Mouse (Mus musculus) left cerebral cortex, adult 11 months (tissue): ENCODE results near the gene Rhebl1.

Experiments
- DNase-seq: peaks from one replicate; pipeline ENCODE4 v3.0.0; 2022; ENCODE audit warnings: low spot score

Gene Rhebl1

GRCm38 (mm10) chr15:98849956-98850600 is 44.3 kb downstream of the Rhebl1 start:
- DNase-seq: no peak

DNA sequence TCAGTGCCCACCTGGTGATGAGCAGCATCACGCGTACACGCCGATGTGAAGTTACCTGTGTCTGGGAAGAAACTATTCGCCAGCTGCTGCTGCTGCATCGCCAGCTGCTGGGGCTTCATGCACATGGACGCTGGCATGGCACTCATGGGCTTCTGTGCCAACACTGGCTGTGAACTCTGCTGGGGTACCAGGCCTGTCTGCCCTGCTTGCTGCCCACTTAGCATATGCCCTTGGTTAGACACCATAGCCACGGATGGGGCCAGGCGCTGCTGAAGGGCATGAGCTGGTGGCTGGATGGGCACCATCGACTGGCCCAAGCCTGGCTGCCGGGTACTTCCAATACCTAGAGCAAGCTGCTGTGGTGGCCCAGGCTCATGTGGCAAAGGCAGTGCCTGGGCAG is 45.2 kb downstream of the Rhebl1 start:
- DNase-seq: no peak

- no peak for DNase-seq
These were observed 48.2 kb downstream of the Rhebl1 start for GRCm38 (mm10) chr15:98846140-98846539.

DNA sequence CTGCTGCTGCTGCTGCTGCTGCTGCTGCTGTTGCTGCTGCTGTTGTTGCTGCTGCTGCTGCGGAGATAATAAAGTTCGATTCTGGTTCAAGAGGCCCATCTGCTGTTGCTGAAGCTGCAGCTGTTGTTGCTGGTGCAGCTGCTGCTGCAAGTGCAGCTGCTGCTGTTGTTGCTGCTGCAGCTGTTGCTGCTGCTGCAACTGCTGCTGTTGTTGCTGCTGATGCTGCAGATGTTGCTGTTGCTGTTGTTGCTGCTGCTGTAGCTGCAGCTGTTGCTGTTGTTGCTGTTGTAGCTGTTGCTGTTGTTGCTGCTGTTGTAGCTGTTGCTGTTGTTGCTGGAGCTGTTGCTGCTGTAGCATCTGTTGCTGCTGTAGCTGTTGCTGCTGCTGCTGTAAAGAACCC is 49.2 kb downstream of the Rhebl1 start:
- DNase-seq: no peak

DNA sequence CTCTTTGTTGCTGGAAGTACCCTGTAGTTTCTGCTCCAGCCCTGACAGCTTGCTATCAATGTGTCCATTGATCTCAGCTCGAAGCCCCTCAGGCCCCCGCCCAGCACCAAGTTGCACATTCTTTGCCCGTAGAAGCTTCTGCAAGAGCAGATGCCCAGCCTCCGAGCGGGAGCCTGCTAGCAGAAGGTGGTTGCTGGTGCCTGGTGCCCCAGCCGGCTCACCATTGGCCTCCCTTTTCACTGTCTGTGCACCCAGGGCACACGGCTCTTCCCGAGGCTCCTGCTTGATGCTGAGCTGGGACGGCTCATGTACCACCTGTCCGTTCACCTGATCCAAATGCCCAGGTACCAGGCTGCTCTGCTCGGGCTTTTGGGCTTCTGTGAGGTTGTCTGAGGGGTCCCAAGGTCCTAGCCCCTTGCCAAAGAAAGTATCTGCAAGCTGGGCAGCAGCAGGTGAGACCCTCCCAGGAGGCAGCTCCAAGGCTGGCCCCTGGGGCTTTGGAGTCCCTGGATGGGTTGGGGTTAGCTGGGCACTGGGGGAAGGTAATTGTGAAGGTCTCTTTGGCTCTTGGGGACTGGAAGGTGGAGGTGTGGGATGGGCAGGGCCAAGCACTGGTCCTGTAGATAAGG is 50.6 kb downstream of the Rhebl1 start:
- no peak for DNase-seq

DNA sequence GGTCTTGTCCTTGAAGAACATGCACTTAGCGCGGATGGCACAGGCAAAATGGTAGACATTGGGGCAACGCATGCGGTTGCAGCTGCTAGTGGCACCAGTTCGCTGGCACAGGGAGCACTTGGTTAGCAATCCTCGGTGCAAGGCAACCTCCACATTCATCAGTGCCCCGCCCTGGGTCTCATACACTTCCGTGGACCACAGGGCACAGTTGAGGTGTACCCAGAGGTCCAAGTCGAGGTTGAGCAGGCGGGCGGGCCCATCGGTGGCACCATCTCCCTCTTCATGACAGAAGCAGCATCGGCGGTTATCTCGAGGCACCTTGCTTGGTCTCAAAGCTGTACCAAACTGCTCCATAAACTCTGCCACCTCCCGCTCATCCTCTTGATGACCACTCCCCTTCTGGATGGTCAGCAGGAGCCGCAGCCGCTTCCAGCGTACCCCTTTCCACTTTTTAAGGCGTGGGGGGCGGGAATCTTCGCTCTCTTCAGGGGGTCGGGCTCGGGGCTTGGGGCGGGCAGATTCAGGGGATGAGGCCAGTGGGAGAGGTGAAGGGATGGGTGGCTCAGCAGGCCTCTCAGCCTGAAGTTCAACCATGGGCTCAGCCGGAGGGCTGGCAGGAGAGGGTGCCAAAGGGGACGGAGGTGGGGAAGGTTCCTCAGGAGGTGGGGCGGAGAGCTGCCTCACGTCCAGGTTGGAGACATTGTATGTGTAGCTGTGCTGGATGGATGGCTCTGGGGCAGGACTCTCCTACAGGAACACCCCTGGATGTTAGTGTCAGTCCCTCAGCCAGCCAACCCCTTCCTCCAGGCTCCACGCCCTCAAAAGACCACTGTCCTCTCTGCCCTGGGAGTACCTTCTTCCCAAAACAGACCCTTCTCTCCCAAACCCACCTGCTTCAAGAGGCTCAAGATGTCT is 54.4 kb downstream of the Rhebl1 start:
- DNase-seq: no peak

GRCm38 (mm10) chr15:98839161-98839560 is 55.2 kb downstream of the Rhebl1 start:
- no peak for DNase-seq

DNA sequence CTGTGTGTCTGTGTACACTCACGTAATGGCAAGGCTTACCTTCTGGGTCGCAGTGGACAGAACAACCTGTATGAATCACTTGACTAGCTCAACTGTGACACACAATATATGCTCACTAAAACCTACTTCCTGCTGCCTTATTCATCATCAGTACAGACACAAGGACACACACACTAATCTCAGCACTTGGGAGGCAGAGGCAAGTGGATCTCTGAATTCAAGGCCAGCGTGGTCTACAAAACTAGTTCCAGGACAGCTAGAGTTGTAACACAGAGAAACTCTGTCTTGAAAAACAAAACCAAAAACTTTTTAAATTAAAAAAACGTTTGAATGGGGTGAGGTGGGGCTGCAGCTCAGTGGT is 56.6 kb downstream of the Rhebl1 start:
- no peak for DNase-seq

DNA sequence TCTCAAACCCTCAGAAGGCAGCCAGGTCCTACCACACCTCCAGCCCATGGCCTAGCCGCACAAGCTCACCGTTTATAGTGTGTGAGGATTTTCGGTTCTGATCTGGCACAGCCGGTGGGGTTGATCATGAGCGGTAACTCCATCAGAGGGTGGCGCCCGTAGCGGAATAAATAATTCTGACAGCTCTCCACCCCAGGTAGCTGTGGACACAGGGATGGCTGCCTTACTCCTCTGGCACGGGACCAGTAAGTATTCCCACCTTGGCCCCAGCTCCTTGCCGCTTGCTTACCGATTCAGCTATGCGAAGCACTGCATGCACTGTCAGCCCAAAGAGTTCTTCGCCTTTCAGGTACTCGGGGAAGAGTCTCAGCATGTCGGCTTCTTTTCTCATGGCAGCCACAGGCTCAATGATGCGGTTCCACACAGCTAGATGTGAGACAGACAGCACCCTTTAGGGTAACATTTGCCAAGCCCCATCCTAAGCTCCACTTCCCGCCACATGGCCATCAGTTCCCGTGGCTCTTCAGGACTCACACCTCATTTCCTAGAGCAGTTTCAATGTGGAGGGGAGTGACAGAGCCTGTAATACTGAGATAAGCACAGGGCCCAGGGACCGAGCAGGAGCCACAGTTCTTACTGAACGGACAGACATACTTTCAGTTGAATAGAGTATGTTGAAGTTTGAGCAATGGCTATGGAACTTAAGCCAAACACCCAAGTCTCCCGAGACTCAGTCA is 57.2 kb downstream of the Rhebl1 start:
- DNase-seq: no peak

DNA sequence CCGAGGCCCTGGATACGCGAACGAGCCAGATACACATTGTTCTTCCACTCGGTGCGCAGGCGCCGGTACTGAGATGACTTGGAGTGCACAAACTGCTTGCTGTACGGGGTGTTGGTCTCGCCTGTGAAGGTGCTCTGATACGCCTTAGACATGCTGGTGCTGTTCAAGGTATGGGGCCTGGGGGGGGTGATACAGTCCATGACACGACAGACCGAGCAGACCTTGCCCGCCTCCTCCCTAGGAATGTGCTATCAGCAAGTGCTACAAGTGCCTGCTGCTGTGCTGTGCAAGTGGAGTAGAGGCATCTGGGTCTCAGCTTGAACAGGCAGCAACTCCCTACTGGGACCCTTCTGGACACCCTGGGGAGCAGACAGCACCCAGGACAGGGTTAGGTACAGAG is 59.0 kb downstream of the Rhebl1 start:
- DNase-seq: no peak

DNA sequence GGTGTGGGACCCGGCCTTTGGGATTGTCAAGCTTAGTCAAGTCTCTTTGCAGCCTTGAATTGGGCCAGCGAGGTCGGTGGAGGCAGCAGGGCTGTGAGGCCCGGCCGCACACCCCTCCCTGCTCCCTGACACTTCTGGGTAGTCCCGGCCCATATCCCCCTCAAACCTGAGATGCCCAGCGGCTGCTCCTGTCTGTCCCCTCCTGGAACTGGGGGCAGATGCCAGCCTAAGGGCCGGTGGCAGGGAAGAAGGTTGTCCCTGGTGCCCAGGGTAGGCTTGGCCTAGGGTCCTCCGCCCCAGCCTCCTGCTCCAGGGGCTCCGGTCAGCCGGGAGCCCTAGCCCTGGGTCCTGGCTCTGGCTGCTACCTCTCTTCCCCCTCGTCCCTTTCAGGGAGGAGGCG is 60.3 kb downstream of the Rhebl1 start:
- DNase-seq: no peak

DNA sequence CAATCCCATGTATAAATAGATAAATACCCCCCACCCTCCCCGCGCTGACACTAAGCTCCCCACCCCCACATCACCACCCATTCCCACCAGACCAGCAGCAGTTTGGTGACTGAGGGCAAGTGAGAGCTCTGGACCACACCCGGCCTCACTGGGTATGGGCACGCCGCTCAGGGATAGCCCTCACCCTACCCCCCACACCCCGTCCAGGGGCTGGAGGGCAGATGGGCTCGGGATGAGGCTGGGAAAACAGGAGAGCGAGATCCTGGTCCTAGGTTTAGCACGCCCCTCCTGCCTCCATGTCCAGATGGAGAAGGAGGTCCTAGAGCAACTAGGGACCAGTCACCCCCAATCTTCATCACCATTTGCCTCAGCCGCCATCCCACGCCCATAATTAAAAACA is 61.1 kb downstream of the Rhebl1 start:
- no peak for DNase-seq

DNA sequence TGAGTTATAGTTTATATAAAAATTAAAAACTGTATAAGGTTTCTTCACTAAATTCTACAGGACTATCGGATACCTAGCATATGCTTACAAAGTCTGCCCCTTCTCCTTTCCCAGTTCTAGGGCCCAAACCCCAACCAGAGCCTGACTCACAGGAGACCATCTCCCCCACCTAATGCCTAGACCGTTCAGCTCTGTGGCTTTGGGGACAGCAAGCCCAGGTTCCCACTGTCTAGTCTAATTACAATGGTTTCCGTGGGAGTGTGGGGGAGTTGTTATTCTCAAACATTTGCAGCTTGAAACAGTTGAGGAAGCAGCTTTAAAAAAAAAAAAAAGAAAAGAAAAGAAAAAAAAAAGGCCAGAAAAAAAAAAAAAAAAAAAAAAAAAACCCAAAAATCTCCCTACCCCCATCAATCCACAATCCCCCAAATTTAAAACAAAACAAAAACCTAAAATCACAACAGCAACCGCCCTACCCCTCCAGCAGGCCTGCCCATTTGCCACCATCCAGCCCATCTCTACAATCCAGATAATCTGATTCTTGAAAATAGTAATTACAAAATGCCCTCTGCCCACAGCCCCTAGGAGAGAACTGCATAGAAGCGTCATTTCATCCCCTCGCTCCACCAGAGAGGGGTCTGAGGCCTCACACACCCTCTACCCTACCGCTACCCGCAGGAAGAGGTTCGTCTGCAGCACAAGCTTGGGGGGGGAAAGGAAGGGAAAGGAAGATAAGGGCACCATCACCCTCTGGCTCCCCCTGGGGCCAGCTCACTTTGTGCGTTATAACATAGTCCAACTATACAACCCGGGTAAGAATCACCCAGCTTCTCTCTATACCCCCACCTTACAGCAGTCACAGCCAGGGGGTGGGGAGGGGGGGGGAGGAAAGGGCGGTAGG is 61.9 kb downstream of the Rhebl1 start:
- DNase-seq: no peak

GRCm38 (mm10) chr15:98831684-98832035 is 62.7 kb downstream of the Rhebl1 start:
- no peak for DNase-seq

- peak; percentile 90 for DNase-seq
These were observed 63.3 kb downstream of the Rhebl1 start, which contains the start of gene Prkag1 for GRCm38 (mm10) chr15:98830736-98831683. Gene Prkag1 (minus strand): TSS chr15:98831521.
